Mouse (Mus musculus): Measurements from ENCODE around the gene Lats2.

DNA sequence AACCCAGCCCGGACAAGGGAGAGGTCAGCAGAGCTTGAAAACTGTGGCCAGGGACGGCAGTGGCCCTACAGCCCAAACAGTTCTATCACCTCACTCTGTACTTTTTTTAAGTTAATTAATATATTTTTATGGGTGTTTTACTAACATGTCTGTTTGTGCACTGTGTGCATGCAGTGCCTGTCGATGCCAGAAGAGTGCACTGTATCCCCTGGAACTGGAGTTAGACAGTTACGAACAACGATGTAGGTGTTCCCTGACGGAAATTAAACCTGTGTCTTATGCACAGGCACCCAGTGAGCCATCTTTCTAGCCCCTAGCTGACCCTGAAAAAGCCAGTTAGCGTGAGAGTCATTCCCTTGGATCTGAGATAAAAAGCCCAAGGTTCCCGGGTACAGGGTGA, 62.6 kb downstream of the Lats2 start:
- no peak for TF ChIP-seq CTCF (IDR thresholded peaks at IDR 0.05; ENCODE audit: borderline replicate concordance, control insufficient read depth, extremely low read depth, insufficient read depth, low read length, poor library complexity)
- no peak for TF ChIP-seq POLR2A (IDR thresholded peaks at IDR 0.05; ENCODE audit: control insufficient read depth, extremely low read depth, insufficient read depth, low read length, poor library complexity)
